Mouse (Mus musculus) forebrain, embryonic 15.5 days (tissue): ENCODE data around the gene Anp32b. TPM values are rescaled to one million over a fixed set of nuclear protein-coding genes. Genes with fewer than 3 reads are reported as not detected.

Experiments
- ATAC-seq: fragments of 200-750 bp; cut with Nextera tagmentation; replicated peaks from 2 replicates; pipeline ENCODE4 v1.8.0; 2017; ENCODE audit warnings: mild to moderate bottlenecking, moderate TSS enrichment, moderate library complexity
- H3K27ac ChIP-seq: fragments of 300-500 bp; sonication (generic); replicated peaks from 2 replicates; pipeline ENCODE4 v1.5.1; 2015; ENCODE audit warnings: mild to moderate bottlenecking, inconsistent platforms
- H3K27me3 ChIP-seq: fragments of 300-500 bp; sonication (generic); 2 replicates; pipeline ENCODE4 v1.6.1; 2015; ENCODE audit warnings: inconsistent platforms
- H3K36me3 ChIP-seq: fragments of 300-500 bp; sonication (generic); 2 replicates; pipeline ENCODE4 v1.6.1; 2015; ENCODE audit warnings: mild to moderate bottlenecking, inconsistent platforms
- H3K4me1 ChIP-seq: fragments of 300-500 bp; sonication (generic); 2 replicates; pipeline ENCODE4 v1.6.1; 2015; ENCODE audit warnings: inconsistent platforms
- H3K4me2 ChIP-seq: fragments of 300-500 bp; sonication (generic); replicated peaks from 2 replicates; pipeline ENCODE4 v1.6.1; 2015; ENCODE audit warnings: mild to moderate bottlenecking, inconsistent platforms
- H3K4me3 ChIP-seq: fragments of 300-500 bp; sonication (generic); 2 replicates; pipeline ENCODE4 v1.5.1; 2015; ENCODE audit warnings: mild to moderate bottlenecking, inconsistent platforms
- H3K9ac ChIP-seq: fragments of 300-500 bp; sonication (generic); replicated peaks from 2 replicates; pipeline ENCODE4 v1.6.1; 2015; ENCODE audit warnings: mild to moderate bottlenecking, inconsistent platforms
- H3K9me3 ChIP-seq: fragments of 300-500 bp; sonication (generic); 2 replicates; pipeline ENCODE4 v1.6.1; 2016; ENCODE audit warnings: inconsistent platforms
- WGBS: fragments of 180-500 bp; shearing (Covaris S2); methylation state at CpG from one replicate; pipeline ENCODE4 v1.1.7; 2015; ENCODE audit warnings: mixed read lengths; 5-methylcytosine and 5-hydroxymethylcytosine counted together
- polyA plus RNA-seq: library from polyadenylated mRNA; unstranded; fragments of >200 nt; fragmentation: Nextera tagmentation; extraction: Ambion mirVana; gene quantifications from 2 replicates; pipeline ENCODE4 v1.2.1, GENCODE M21; 2015

Anp32b gene
- polyA plus RNA-seq, 1 experiment from 2014 or later, result 109 TPM

DNA sequence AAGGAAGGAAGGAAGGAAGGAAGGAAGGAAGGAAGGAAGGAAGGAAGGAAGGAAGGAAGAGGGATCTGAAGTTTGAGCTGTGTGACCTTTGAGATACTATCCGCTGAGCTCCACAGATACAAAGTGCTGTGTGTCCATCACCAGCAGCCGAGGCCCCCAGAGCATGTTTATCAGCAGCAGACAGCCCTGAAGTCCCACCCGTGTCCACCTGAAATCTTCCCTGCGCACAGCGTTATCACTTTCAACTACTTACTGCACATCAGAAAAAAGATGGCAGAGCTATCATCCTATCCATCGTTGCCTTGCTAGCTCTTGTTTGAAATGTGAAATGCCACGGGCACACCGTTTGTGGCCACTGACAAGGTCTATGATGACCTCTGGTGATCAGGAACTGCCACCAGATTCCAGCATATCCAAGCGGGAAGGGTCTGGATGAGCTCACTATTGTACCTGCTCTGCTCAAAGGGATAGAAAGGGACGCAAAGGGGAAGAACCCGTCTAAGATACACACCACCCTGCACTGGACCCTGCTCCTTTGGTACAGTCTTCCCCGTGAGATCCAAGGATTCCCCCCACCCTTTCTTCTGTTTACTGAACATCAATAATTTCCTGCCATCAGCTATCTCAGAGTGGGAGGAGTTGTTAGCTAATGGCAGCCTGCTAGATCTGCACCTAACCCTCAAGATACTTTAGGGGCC is 18.2 kb upstream of the Anp32b start:
- Histone ChIP-seq H3K9ac (no peak overlapping the region), H3K36me3 (no peaks in the 10 kb centered on the region), H3K4me1 (peaks cover 14% of the 10 kb centered on the region), H3K27ac (no peak overlapping the region), H3K4me2 (no peak overlapping the region), H3K9me3 (no peaks in the 10 kb centered on the region), H3K27me3 (no peaks in the 10 kb centered on the region), H3K4me3 (no peak overlapping the region)
- ATAC-seq, result no peak
- WGBS, result 91% methylated on average over 12 of the region's 12 CpGs

DNA sequence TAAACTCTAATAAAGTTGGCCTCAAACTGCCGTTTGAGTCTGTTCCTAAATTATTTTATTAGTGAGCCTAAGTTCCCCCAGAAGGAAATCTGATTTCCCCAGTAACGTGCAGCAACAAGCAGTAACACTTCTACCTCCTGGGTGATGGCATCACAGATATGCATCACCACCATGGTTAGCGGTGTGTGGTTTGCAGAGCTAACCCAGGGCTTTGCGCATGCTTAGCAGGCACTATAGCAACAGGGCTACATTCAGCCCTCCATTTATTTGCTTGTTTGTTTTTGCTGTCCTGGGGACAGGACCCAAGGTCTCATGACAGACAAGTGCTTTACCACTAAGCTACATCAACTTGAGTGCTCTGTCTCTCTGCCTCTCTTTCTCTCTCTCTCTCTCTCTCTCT is 8.2 kb upstream of the Anp32b start:
- Histone ChIP-seq H3K36me3 (no peaks in the 10 kb centered on the region), H3K27ac (no peak overlapping the region), H3K4me1 (no peaks in the 10 kb centered on the region), H3K4me2 (no peak overlapping the region), H3K9me3 (no peaks in the 10 kb centered on the region), H3K4me3 (no peak overlapping the region), H3K27me3 (no peaks in the 10 kb centered on the region), H3K9ac (no peak overlapping the region)
- WGBS, result 84% methylated on average over 4 of the region's 4 CpGs
- ATAC-seq, result no peak

DNA sequence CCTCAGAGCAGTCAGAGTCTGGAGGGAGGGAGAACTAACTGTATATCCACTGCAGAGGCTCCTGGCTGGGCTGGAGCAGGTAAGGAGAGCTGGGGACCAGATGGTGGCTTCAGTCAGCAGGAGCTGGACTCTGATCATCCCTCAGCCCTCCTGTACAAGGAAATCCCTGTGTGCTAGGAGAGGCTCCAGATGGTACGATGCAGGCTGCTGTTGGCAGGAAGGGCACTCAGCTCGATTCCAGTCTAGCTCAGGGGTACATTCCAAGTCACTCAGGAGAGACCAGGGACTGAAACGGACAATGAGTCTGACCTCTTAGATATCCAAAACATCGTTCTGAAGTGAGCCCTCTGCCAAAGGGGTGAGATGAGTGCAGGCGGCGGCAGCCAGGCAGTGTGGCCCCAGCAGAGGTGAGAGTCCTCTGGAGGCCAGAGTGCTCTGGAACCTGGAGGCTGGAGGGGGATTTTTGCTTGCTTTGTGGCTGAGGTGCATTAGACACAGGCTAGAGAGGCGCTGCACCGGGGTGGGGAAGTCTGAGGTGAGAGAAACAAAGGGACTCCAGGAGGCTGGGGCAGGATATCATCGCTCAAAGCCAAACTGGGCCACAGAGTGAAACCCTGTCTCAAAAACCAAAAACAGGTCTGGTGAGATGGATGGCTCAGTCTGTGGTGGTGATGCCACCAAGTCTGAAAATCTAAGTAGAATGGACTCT is 5.3 kb upstream of the Anp32b start:
- no peak overlapping the region for H3K9ac ChIP-seq

DNA sequence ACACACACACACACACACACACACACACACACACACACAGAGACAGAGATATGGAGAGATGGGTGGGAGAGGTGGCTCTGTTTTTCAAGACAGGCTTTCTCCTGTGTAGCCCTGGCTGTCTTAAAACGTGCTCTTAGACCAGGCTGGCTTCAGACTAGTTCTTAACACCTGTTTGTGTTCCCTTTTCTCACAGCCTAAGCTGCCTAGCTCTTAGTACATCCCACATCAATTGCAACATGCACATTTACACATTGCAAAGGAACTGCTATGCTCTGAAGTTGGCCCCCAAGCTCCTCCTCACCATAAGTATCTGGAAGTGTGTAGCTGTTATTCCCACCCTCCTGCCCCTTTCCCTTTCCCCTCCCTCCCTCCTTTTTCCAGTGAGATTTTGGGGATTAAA is 3.2 kb upstream of the Anp32b start:
- Histone ChIP-seq H3K9me3 (no peaks in the 10 kb centered on the region), H3K27me3 (no peaks in the 10 kb centered on the region), H3K27ac (no peak overlapping the region), H3K9ac (no peak overlapping the region), H3K36me3 (no peaks in the 10 kb centered on the region), H3K4me3 (no peak overlapping the region), H3K4me2 (no peak overlapping the region), H3K4me1 (peaks cover 9% of the 10 kb centered on the region)
- 63% methylated on average over 1 of the region's 1 CpGs for WGBS
- ATAC-seq, result no peak

More for the DNA sequence above, 5.3 kb upstream of the Anp32b start:
- ATAC-seq, result no peak
- Histone ChIP-seq H3K27ac (no peak overlapping the region), H3K4me3 (no peak overlapping the region), H3K27me3 (no peaks in the 10 kb centered on the region), H3K4me1 (peaks cover 5% of the 10 kb centered on the region; the same call in 1 of the 2 replicates), H3K4me2 (no peak overlapping the region), H3K9me3 (no peaks in the 10 kb centered on the region), H3K36me3 (no peaks in the 10 kb centered on the region)
- WGBS, result 48% methylated on average over 9 of the region's 9 CpGs

DNA sequence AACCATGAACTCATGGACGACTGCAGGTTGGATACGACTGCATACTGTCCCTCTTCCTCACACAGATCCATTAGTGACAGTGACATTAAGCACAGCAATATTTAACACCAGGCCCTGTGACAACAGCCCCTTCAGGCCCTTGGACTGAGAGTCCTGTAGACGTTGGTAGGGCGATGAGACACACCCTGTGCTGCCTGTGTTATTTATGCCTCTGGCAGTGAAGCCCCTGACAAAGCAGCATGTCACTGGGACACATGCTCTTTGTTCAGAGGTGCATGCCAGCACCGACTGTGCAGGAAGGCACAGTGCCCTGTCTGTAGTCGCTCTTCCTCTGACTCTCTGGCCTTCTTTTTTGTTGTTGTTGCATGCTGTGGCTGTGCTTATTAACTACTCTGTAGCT is 1.8 kb upstream of the Anp32b start:
- H3K9ac ChIP-seq, result no peak overlapping the region
- H3K9me3 ChIP-seq, result no peaks in the 10 kb centered on the region
- H3K4me2 ChIP-seq, result no peak overlapping the region
- H3K27ac ChIP-seq, result no peak overlapping the region
- no peak overlapping the region for H3K4me3 ChIP-seq
- 53% methylated on average over 6 of the region's 6 CpGs for WGBS
- ATAC-seq, result no peak
- H3K4me1 ChIP-seq, result peaks cover 24% of the 10 kb centered on the region
- H3K36me3 ChIP-seq, result no peaks in the 10 kb centered on the region
- no peaks in the 10 kb centered on the region for H3K27me3 ChIP-seq

DNA sequence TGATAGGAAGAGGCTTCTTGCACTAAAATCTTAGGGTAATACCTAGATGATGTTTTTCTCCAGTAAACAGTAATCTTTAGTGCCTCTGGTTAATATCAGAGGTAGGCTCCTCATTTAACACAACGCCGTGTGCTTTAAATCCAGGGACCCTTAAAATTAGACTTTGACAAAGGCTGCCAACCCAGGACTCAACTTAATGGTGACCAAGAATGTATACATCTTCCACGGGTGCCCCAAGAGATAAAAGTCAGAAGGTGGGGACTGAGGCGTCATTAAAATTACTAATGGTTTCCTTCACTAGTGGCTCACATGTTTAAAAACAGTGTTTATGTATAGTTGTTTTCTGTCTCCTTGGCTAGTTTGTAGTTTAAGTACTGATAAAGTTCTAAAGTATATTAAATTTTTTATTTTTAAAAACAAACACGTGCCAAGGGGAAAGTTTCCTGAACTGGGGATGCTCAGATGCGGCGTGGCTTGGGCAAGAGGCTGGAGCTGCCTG is 633 bp upstream of the Anp32b start:
- Histone ChIP-seq H3K36me3 (no peaks in the 10 kb centered on the region), H3K27me3 (no peaks in the 10 kb centered on the region), H3K4me1 (peaks cover 35% of the 10 kb centered on the region), H3K9ac (peak overlapping the region; percentile 94), H3K9me3 (no peaks in the 10 kb centered on the region), H3K4me3 (peak overlapping the region; percentile 92), H3K4me2 (peak overlapping the region; percentile 90), H3K27ac (peak overlapping the region; percentile 98)
- 28% methylated on average over 7 of the region's 7 CpGs for WGBS
- no peak for ATAC-seq

DNA sequence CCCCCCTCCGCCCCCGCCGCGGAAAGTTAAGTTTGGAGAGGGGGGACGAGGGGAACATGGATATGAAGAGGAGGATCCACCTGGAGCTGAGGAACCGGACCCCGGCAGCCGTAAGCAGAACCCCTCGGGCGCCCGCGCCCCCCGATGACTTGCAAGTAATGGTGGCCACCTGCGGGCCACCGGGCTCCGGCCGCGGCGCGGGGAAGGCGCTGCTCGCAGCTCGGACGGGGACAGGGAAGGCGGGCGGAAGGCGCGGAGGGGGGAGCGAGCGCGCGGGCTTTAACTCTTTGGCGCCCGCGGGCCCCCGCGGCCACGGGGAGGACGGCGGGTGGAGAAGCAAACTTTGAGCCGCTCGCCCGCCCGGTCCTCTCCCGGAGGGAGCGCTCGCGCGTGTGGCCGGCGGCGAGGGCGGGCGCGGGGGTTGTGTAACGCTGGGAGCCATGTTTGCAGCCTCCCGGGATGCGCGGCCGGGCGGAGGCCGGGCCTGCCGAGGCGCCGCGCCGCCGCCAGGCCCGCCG is 597 bp downstream of the Anp32b start:
- Histone ChIP-seq H3K9ac (peak overlapping the region; percentile 94), H3K36me3 (no peaks in the 10 kb centered on the region), H3K4me2 (peak overlapping the region; percentile 90), H3K4me1 (peaks cover 37% of the 10 kb centered on the region), H3K27ac (peak overlapping the region; percentile 98), H3K27me3 (no peaks in the 10 kb centered on the region), H3K9me3 (no peaks in the 10 kb centered on the region), H3K4me3 (peak overlapping the region; percentile 92)
- ATAC-seq, result peak; percentile 44
- WGBS, result under 1% methylated on average over 46 of the region's 70 CpGs

DNA sequence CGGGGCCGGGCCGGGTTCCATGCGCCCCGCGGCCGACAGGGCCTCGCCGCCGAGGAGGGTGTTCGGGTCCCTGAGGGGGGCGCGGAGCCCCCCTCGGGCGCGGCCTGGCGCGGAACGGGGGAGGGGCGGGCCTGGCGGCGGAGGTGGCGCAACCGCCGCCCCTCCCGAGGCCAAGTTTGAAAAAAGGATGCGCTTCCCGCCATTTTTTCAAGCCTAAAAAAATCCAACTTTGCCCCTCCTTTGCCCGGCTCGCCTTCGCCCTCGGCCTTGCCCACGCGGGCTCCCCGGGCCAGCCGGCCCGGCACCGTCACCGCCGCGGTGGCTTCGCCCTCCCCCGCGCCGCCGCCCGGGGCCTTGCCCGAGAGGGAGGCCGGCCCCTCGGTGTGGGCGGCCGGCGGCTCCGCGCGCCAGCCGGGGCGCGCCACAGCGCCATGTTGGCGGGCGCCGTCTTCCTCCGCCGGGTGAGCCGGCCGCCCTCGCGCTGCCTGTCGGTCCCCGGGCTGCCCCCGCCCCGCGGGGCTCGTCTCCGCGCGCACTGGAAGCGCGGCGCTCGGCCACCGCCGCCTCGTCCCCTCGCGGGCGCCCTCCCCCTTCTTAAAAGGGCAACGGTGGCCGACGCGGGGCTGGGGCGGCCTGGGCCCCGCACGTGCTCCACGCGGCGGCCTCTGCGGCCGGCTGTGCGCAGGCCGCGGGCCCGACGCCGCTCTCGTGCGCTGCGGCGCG is 1.2 kb downstream of the Anp32b start:
- ATAC-seq, result peak; percentile 36
- H3K9me3 ChIP-seq, result no peaks in the 10 kb centered on the region
- H3K27ac ChIP-seq, result peak overlapping the region; percentile 98
- H3K4me3 ChIP-seq, result peak overlapping the region; percentile 92
- H3K36me3 ChIP-seq, result no peaks in the 10 kb centered on the region
- H3K9ac ChIP-seq, result peak overlapping the region; percentile 94
- WGBS, result under 1% methylated on average over 78 of the region's 111 CpGs
- H3K4me1 ChIP-seq, result peaks cover 37% of the 10 kb centered on the region
- no peaks in the 10 kb centered on the region for H3K27me3 ChIP-seq
- peak overlapping the region; percentile 90 for H3K4me2 ChIP-seq

DNA sequence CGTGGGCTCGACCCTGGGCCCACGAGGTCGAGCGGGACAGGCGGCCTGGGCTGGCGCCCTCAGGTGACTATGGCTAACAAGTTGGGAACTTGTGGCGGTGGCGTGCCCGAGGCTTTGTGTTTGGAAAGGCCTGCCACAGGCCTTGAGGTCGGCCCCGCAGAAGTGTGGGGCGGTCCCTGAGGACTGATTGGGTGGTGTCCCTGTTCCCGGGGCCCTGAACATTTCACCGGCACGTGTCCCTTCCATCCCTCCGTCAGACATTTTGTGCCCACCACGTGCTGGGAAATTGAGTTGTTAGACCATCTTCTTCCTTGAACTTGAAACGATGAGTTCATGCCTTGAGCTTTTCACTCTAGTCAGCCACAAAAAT is 1.8 kb downstream of the Anp32b start:
- Histone ChIP-seq H3K27ac (peak overlapping the region; percentile 98), H3K4me3 (peak overlapping the region; percentile 92), H3K27me3 (no peaks in the 10 kb centered on the region), H3K4me2 (peak overlapping the region; percentile 90), H3K9ac (peak overlapping the region; percentile 94), H3K36me3 (no peaks in the 10 kb centered on the region), H3K4me1 (peaks cover 37% of the 10 kb centered on the region), H3K9me3 (no peaks in the 10 kb centered on the region)
- WGBS, result under 1% methylated on average over 19 of the region's 19 CpGs
- ATAC-seq, result peak; percentile 18; the same call in 1 of the 2 replicates

DNA sequence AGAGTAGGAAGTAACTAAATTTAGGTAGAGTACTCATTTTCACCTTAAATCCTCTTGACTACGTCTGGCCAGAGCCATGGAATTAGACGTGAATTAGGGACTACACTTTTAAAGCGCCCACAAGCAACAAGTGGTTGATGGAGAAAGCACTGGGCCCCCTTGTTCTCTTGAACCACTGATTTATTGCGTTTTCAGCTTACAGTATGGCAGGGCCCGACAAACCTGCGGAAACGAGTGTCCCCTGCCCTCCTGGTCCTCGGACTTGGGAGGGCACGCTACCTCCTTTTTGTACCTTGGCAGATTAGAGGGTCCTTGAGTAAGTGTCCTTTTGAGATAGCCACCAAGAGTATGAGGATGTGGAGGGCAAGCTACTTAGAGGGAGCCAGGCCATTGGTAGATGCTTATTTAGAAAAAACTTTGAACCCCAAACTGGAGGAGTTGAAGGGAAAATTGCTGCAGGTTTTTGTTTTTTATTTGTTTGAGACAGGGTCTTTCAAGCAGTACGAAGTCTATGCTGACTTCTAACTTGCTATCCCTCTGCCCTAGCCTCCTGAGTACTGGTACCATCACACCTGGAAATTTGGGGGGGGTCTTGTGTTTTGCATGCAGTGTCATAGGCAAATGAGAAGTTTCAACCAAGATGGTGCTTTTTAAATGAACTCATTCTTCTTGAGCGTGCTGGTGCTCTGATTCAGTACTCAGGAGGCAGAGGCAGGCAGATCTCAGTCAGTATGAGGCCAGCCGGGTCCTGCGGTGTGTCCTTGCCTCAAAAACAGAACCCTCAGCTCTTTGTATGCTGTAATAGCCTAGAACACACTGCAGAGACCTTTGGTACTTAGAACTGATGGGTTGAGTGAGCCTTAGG is 2.4 kb downstream of the Anp32b start:
- peaks cover 37% of the 10 kb centered on the region for H3K4me1 ChIP-seq
- peak overlapping the region; percentile 90 for H3K4me2 ChIP-seq
- peak overlapping the region; percentile 94 for H3K9ac ChIP-seq
- WGBS, result 40% methylated on average over 13 of the region's 13 CpGs
- H3K4me3 ChIP-seq, result peak overlapping the region; percentile 92
- no peaks in the 10 kb centered on the region for H3K36me3 ChIP-seq
- no peaks in the 10 kb centered on the region for H3K9me3 ChIP-seq
- ATAC-seq, result no peak
- H3K27ac ChIP-seq, result peak overlapping the region; percentile 98
- no peaks in the 10 kb centered on the region for H3K27me3 ChIP-seq

DNA sequence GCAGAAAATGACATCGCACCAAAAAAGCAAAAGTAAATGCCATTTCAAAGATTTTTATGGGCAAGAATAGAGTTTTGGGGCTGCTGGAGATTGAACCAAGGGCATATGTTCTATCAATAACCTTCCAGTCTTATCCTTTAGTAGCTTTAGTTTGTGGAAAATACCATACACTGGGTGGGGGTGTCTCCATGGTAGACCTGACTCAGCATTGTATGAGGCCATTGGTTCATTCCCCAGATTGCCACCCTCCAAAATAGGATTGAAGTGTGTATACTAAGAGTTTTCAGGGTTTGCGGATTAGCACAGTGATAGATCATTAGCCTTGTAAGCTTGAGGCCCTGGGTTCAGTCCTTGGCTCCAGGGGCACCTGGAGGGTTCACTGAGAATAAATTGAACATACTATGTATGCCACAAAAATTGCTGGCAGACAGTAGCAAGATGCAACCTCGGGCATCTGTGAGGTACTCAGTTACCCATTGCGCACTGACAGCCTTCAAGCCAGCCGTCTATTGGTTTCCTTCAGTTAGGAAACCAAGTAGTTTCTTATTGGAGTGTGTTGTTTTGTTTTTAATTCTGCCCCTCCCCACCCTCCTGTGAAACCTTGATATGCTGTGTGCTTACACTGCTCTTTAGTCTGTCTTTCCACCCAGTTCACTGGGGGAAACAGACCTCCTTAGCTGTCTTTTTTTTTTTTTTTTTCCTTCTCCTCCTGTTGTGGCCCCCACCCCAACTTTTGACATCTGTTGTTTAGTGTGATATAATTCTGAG is 3.6 kb downstream of the Anp32b start:
- WGBS, result 64% methylated on average over 5 of the region's 5 CpGs
- ATAC-seq, result no peak
- Histone ChIP-seq H3K9me3 (no peaks in the 10 kb centered on the region), H3K4me1 (peaks cover 37% of the 10 kb centered on the region), H3K27ac (no peak overlapping the region), H3K9ac (no peak overlapping the region), H3K27me3 (no peaks in the 10 kb centered on the region), H3K36me3 (no peaks in the 10 kb centered on the region), H3K4me3 (no peak overlapping the region), H3K4me2 (no peak overlapping the region)
